Mouse (Mus musculus): ENCODE results near the gene Arih2. TPM values are rescaled to one million over a fixed set of nuclear protein-coding genes. Genes with fewer than 3 reads are reported as not detected.
"Not testable (repeated sequence)": the region's sequence is repeated elsewhere in the genome, so short reads cannot be mapped to it uniquely, and the experiment has no call there.

Gene Arih2
- polyA plus RNA-seq, 1 experiment from 2014 or later: 38.8 TPM

- Histone ChIP-seq H3K4me1 (ENCODE audit: control insufficient read depth, insufficient read depth, low read length) (no peaks in the 10 kb centered on the region), H3K4me3 (ENCODE audit: low read length) (no peak overlapping the region), H3K4me2 (replicated peaks; ENCODE audit: low read depth, low read length) (no peak overlapping the region), H3K27me3 (ENCODE audit: control insufficient read depth, insufficient read depth, low read length) (no peaks in the 10 kb centered on the region), H3K27ac (ENCODE audit: low read depth, low read length) (no peak overlapping the region), H3K9ac (ENCODE audit: low read depth, low read length) (no peak overlapping the region), H3K9me3 (ENCODE audit: control insufficient read depth, low read length) (no peaks in the 10 kb centered on the region), H3K36me3 (ENCODE audit: control insufficient read depth, insufficient read depth, low read length) (peaks cover 16% of the 10 kb centered on the region)
- no peak for ATAC-seq (ENCODE audit: low FRiP score, low TSS enrichment)
- 86% methylated on average over 5 of the region's 5 CpGs for WGBS
Observed at GRCm38 (mm10) chr9:108632375-108632774, 16.8 kb downstream of the Arih2 start.

GRCm38 (mm10) chr9:108631631-108632256 lies 17.4 kb downstream of the Arih2 start:
- 91% methylated on average over 5 of the region's 5 CpGs for WGBS
- peaks cover 16% of the 10 kb centered on the region for H3K36me3 ChIP-seq (ENCODE audit: control insufficient read depth, insufficient read depth, low read length)
- H3K9ac ChIP-seq (ENCODE audit: low read depth, low read length): no peak overlapping the region
- no peaks in the 10 kb centered on the region for H3K9me3 ChIP-seq (ENCODE audit: control insufficient read depth, low read length)
- no peaks in the 10 kb centered on the region for H3K27me3 ChIP-seq (ENCODE audit: control insufficient read depth, insufficient read depth, low read length)
- H3K4me2 ChIP-seq (replicated peaks; ENCODE audit: low read depth, low read length): no peak overlapping the region
- ATAC-seq (ENCODE audit: low FRiP score, low TSS enrichment): no peak
- no peak overlapping the region for H3K27ac ChIP-seq (ENCODE audit: low read depth, low read length)
- H3K4me3 ChIP-seq (ENCODE audit: low read length): no peak overlapping the region
- H3K4me1 ChIP-seq (ENCODE audit: control insufficient read depth, insufficient read depth, low read length): no peaks in the 10 kb centered on the region

- Histone ChIP-seq H3K36me3 (ENCODE audit: control insufficient read depth, insufficient read depth, low read length) (peaks cover 19% of the 10 kb centered on the region), H3K4me1 (ENCODE audit: control insufficient read depth, insufficient read depth, low read length) (no peaks in the 10 kb centered on the region), H3K4me3 (ENCODE audit: low read length) (no peak overlapping the region), H3K9ac (ENCODE audit: low read depth, low read length) (no peak overlapping the region), H3K4me2 (replicated peaks; ENCODE audit: low read depth, low read length) (no peak overlapping the region), H3K9me3 (ENCODE audit: control insufficient read depth, low read length) (no peaks in the 10 kb centered on the region), H3K27ac (ENCODE audit: low read depth, low read length) (no peak overlapping the region), H3K27me3 (ENCODE audit: control insufficient read depth, insufficient read depth, low read length) (no peaks in the 10 kb centered on the region)
- no peak for ATAC-seq (ENCODE audit: low FRiP score, low TSS enrichment)
- WGBS: 93% methylated on average over 1 of the region's 1 CpGs
Observed at GRCm38 (mm10) chr9:108630683-108631082, 18.5 kb downstream of the Arih2 start.

DNA sequence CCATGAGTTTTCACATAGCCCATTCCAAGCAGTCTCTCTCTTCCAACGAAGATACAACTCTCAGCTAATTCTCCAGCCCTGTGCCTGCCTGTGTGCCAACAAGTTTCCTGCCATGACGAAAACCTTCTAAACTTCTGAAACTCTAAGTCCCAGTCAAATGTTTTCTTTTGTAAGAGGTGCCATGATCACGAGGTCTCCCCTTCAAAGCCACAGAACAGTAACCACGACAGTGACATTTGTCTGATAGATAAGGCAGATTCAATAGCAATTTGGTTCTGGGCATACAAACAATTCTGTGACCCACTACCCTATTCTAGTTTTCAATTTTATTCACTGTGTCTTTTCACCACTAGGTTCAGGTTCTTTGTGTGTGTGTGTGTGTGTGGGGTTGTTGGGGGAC lies 21.0 kb downstream of the Arih2 start:
- H3K36me3 ChIP-seq (ENCODE audit: control insufficient read depth, insufficient read depth, low read length): peaks cover 22% of the 10 kb centered on the region
- H3K9me3 ChIP-seq (ENCODE audit: control insufficient read depth, low read length): no peaks in the 10 kb centered on the region
- no peak for ATAC-seq (ENCODE audit: low FRiP score, low TSS enrichment)
- H3K9ac ChIP-seq (ENCODE audit: low read depth, low read length): no peak overlapping the region
- no peaks in the 10 kb centered on the region for H3K4me1 ChIP-seq (ENCODE audit: control insufficient read depth, insufficient read depth, low read length)
- H3K27ac ChIP-seq (ENCODE audit: low read depth, low read length): no peak overlapping the region
- no peak overlapping the region for H3K4me3 ChIP-seq (ENCODE audit: low read length)
- H3K27me3 ChIP-seq (ENCODE audit: control insufficient read depth, insufficient read depth, low read length): no peaks in the 10 kb centered on the region
- WGBS: 87% methylated on average over 4 of the region's 4 CpGs
- no peak overlapping the region for H3K4me2 ChIP-seq (replicated peaks; ENCODE audit: low read depth, low read length)

DNA sequence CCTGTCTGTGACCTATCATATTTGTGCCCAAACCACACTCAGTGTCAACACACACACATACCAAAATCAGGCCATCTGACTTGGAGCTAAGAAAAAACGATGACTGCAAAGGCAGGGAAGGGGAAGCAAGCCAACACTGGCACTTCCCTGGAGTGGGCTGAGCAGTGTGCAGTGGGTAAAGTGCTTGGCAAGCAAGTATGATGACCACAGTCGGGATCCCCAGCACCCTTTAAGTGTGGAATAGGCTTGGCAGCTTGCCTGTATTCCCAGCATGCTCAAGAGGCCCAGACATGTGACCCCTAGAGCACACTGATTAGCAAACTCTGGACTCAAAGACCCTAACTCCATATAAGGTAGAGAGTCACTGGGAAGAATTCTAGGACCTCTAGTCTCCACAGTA lies 22.7 kb downstream of the Arih2 start:
- no peaks in the 10 kb centered on the region for H3K4me1 ChIP-seq (ENCODE audit: control insufficient read depth, insufficient read depth, low read length)
- no peak for ATAC-seq (ENCODE audit: low FRiP score, low TSS enrichment)
- H3K9me3 ChIP-seq (ENCODE audit: control insufficient read depth, low read length): no peaks in the 10 kb centered on the region
- H3K27ac ChIP-seq (ENCODE audit: low read depth, low read length): no peak overlapping the region
- no peaks in the 10 kb centered on the region for H3K27me3 ChIP-seq (ENCODE audit: control insufficient read depth, insufficient read depth, low read length)
- peaks cover 20% of the 10 kb centered on the region for H3K36me3 ChIP-seq (ENCODE audit: control insufficient read depth, insufficient read depth, low read length)
- no peak overlapping the region for H3K4me3 ChIP-seq (ENCODE audit: low read length)
- no peak overlapping the region for H3K9ac ChIP-seq (ENCODE audit: low read depth, low read length)
- H3K4me2 ChIP-seq (replicated peaks; ENCODE audit: low read depth, low read length): no peak overlapping the region
- 84% methylated on average over 2 of the region's 2 CpGs for WGBS

DNA sequence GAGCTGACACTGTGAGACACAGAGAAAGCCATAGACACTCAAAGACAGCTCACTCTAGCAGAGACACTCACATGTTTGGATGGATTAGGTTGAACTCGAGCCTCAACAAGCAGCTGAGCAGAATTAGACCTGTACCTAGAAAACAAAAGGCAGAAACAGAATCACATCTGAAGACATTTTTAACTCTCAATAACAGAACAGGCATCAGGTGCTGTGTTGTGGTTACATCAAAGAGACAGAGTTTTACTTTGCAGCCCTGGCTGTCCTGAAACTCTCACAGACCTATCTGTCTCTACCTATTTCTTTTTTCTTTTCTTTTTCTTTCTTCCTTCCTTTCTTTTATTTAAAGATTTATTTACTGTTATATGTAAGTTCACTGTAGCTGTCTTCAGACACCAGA lies 31.9 kb downstream of the Arih2 start:
- ATAC-seq (ENCODE audit: low FRiP score, low TSS enrichment): no peak
- Histone ChIP-seq H3K4me3 (ENCODE audit: low read length) (no peak overlapping the region), H3K27ac (ENCODE audit: low read depth, low read length) (no peak overlapping the region), H3K4me2 (replicated peaks; ENCODE audit: low read depth, low read length) (no peak overlapping the region), H3K9me3 (ENCODE audit: control insufficient read depth, low read length) (no peaks in the 10 kb centered on the region), H3K36me3 (ENCODE audit: control insufficient read depth, insufficient read depth, low read length) (peaks cover 52% of the 10 kb centered on the region), H3K9ac (ENCODE audit: low read depth, low read length) (no peak overlapping the region), H3K4me1 (ENCODE audit: control insufficient read depth, insufficient read depth, low read length) (no peaks in the 10 kb centered on the region), H3K27me3 (ENCODE audit: control insufficient read depth, insufficient read depth, low read length) (no peaks in the 10 kb centered on the region)
- 96% methylated on average over 1 of the region's 1 CpGs for WGBS

- H3K27ac ChIP-seq (ENCODE audit: low read depth, low read length): no peak overlapping the region
- WGBS: 85% methylated on average over 10 of the region's 10 CpGs
- ATAC-seq (ENCODE audit: low FRiP score, low TSS enrichment): no peak
- H3K36me3 ChIP-seq (ENCODE audit: control insufficient read depth, insufficient read depth, low read length): peaks cover 84% of the 10 kb centered on the region
- no peak overlapping the region for H3K9ac ChIP-seq (ENCODE audit: low read depth, low read length)
- H3K4me3 ChIP-seq (ENCODE audit: low read length): no peak overlapping the region
- no peak overlapping the region for H3K4me2 ChIP-seq (replicated peaks; ENCODE audit: low read depth, low read length)
- no peaks in the 10 kb centered on the region for H3K4me1 ChIP-seq (ENCODE audit: control insufficient read depth, insufficient read depth, low read length)
- no peaks in the 10 kb centered on the region for H3K9me3 ChIP-seq (ENCODE audit: control insufficient read depth, low read length)
- H3K27me3 ChIP-seq (ENCODE audit: control insufficient read depth, insufficient read depth, low read length): no peaks in the 10 kb centered on the region
Observed at GRCm38 (mm10) chr9:108611488-108611887, 37.7 kb downstream of the Arih2 start.

DNA sequence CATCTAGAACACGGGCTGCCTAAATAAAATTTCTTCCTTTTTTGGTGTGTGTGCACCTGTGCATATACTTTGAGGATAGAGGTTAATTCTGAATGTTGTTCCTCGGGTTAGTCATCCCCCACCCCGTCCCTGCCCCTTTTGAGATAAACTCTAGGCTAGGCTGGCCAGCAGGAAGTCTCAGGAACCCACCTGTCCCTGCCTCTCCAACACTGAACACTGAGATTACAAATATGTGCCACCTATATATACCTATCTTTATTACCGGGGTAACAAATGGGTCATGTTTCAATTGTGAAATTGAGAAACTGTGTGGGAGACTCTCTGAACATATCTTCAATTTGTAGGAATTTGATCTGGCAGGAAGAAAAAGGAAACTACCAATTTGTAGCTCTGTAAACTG lies 40.3 kb downstream of the Arih2 start:
- Histone ChIP-seq H3K4me2 (replicated peaks; ENCODE audit: low read depth, low read length) (no peak overlapping the region), H3K9ac (ENCODE audit: low read depth, low read length) (no peak overlapping the region), H3K27ac (ENCODE audit: low read depth, low read length) (no peak overlapping the region), H3K4me3 (ENCODE audit: low read length) (no peak overlapping the region), H3K36me3 (ENCODE audit: control insufficient read depth, insufficient read depth, low read length) (peaks cover 94% of the 10 kb centered on the region), H3K27me3 (ENCODE audit: control insufficient read depth, insufficient read depth, low read length) (no peaks in the 10 kb centered on the region), H3K9me3 (ENCODE audit: control insufficient read depth, low read length) (no peaks in the 10 kb centered on the region), H3K4me1 (ENCODE audit: control insufficient read depth, insufficient read depth, low read length) (no peaks in the 10 kb centered on the region)
- WGBS: 91% methylated on average over 4 of the region's 4 CpGs
- ATAC-seq (ENCODE audit: low FRiP score, low TSS enrichment): no peak

GRCm38 (mm10) chr9:108607929-108608328 lies 41.3 kb downstream of the Arih2 start:
- not testable (repeated sequence) for ATAC-seq (ENCODE audit: low FRiP score, low TSS enrichment)
- WGBS: 94% methylated on average over 5 of the region's 5 CpGs

More at GRCm38 (mm10) chr9:108607929-108608328, 41.3 kb downstream of the Arih2 start:
- H3K9ac ChIP-seq (ENCODE audit: low read depth, low read length); H3K9me3 ChIP-seq (ENCODE audit: control insufficient read depth, low read length); H3K4me3 ChIP-seq (ENCODE audit: low read length); H3K4me2 ChIP-seq (replicated peaks; ENCODE audit: low read depth, low read length); H3K27me3 ChIP-seq (ENCODE audit: control insufficient read depth, insufficient read depth, low read length); H3K4me1 ChIP-seq (ENCODE audit: control insufficient read depth, insufficient read depth, low read length); H3K27ac ChIP-seq (ENCODE audit: low read depth, low read length): not testable (repeated sequence)
- peaks cover 94% of the 10 kb centered on the region for H3K36me3 ChIP-seq (ENCODE audit: control insufficient read depth, insufficient read depth, low read length)
